Mouse (Mus musculus) heart, postnatal 0 days (tissue): Measurements from ENCODE around the gene Farp1. TPM values are rescaled to one million over a fixed set of nuclear protein-coding genes. Genes with fewer than 3 reads are reported as not detected.

ENCODE experiments used
- ATAC-seq: fragments of 200-750 bp; cut with Nextera tagmentation; 2 replicates; pipeline ENCODE4 v1.8.0; 2017; ENCODE audit warnings: low read depth, moderate number of reproducible peaks, moderate library complexity; ENCODE audit not compliant: insufficient read depth
- DNase-seq: peaks from one replicate; pipeline ENCODE4 v3.0.0-alpha.2; 2016; ENCODE audit warnings: low spot score
- H3K27ac ChIP-seq: fragments of 300-500 bp; sonication (generic); 2 replicates; pipeline ENCODE4 v1.5.1; 2014; ENCODE audit warnings: low read depth, mild to moderate bottlenecking
- H3K27me3 ChIP-seq: fragments of 300-500 bp; sonication (generic); 2 replicates; pipeline ENCODE4 v1.6.1; 2014; ENCODE audit warnings: low read length, mixed read lengths; ENCODE audit not compliant: control insufficient read depth, insufficient read depth
- H3K36me3 ChIP-seq: fragments of 300-500 bp; sonication (generic); replicated peaks from 2 replicates; pipeline ENCODE4 v1.6.1; 2014; ENCODE audit warnings: low read length, mixed read lengths; ENCODE audit not compliant: control insufficient read depth, insufficient read depth
- H3K4me1 ChIP-seq: fragments of 300-500 bp; sonication (generic); 2 replicates; pipeline ENCODE4 v1.6.1; 2014; ENCODE audit warnings: antibody characterized with exemption; ENCODE audit not compliant: control insufficient read depth, insufficient read depth
- H3K4me2 ChIP-seq: fragments of 300-500 bp; sonication (generic); 2 replicates; pipeline ENCODE4 v1.6.1; 2014; ENCODE audit warnings: low read depth, mild to moderate bottlenecking, low read length, moderate library complexity
- H3K4me3 ChIP-seq: fragments of 300-500 bp; sonication (generic); 2 replicates; pipeline ENCODE4 v1.5.1; 2014; ENCODE audit warnings: low read depth, low read length
- H3K9ac ChIP-seq: fragments of 300-500 bp; sonication (generic); replicated peaks from 2 replicates; pipeline ENCODE4 v1.6.1; 2014; ENCODE audit warnings: low read depth, low read length, mixed read lengths
- H3K9me3 ChIP-seq: fragments of 300-500 bp; sonication (generic); replicated peaks from 2 replicates; pipeline ENCODE4 v1.6.1; 2016; ENCODE audit warnings: low read length; ENCODE audit not compliant: control insufficient read depth
- CTCF ChIP-seq: IDR thresholded peaks from 2 replicates; pipeline ENCODE4 v1.5.1; 2016; ENCODE audit warnings: antibody characterized with exemption, control low read depth, low read depth
- EP300 ChIP-seq: IDR thresholded peaks from 2 replicates; pipeline ENCODE4 v1.6.1; 2016; ENCODE audit warnings: antibody characterized with exemption, low read depth
- WGBS: fragments of 180-500 bp; shearing (Covaris S2); extraction: QIAGEN DNeasy Blood & Tissue Kit; methylation state at CpG from one replicate; pipeline ENCODE4 v1.1.7; 2014; 5-methylcytosine and 5-hydroxymethylcytosine counted together
- polyA plus RNA-seq: library from polyadenylated mRNA; unstranded; fragments of >200 nt; fragmentation: Nextera tagmentation; extraction: Ambion mirVana; gene quantifications from 2 replicates; pipeline ENCODE4 v1.2.1, GENCODE M21; 2015
- total RNA-seq: library from RNA; depleted of rRNA; stranded (reverse); fragments of >200 nt; gene quantifications from 2 replicates; pipeline ENCODE4 v1.2.3, GENCODE M21; 2014; ENCODE audit warnings: low replicate concordance

Farp1 gene
- total and polyA plus RNA-seq, 2 experiments from 2014 or later: 5.4 to 14.9 TPM

DNA sequence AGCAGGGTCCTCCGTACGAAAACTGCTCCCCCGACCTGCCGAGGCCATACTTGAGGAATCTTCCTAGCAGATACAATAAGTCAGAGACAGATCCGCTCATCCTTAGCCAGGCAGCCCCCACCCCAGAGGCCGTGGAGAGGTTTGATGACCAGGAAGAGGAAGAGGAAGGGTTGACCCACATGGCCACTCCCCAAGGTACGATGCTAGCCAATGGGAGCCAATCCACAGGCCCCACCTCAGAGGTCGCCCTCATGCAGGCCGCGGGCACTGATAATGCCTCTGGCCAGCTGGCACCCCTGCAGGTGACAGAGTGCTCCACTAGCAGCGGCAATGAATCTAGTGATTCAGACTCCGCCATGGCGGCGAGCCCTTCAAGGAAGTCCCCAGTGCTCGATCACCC is 209.1 kb downstream of the Farp1 start:
- Histone ChIP-seq H3K36me3 (peaks cover 47% of the 10 kb centered on the region), H3K4me2 (no peak overlapping the region), H3K9ac (no peak overlapping the region), H3K4me3 (no peak overlapping the region), H3K4me1 (peaks cover 17% of the 10 kb centered on the region), H3K27ac (no peak overlapping the region), H3K27me3 (no peaks in the 10 kb centered on the region), H3K9me3 (no peaks in the 10 kb centered on the region)
- no peak for DNase-seq
- ATAC-seq: no peak
- 93% methylated on average over 15 of the region's 15 CpGs for WGBS
- TF ChIP-seq EP300 (no peak), CTCF (no peak)

DNA sequence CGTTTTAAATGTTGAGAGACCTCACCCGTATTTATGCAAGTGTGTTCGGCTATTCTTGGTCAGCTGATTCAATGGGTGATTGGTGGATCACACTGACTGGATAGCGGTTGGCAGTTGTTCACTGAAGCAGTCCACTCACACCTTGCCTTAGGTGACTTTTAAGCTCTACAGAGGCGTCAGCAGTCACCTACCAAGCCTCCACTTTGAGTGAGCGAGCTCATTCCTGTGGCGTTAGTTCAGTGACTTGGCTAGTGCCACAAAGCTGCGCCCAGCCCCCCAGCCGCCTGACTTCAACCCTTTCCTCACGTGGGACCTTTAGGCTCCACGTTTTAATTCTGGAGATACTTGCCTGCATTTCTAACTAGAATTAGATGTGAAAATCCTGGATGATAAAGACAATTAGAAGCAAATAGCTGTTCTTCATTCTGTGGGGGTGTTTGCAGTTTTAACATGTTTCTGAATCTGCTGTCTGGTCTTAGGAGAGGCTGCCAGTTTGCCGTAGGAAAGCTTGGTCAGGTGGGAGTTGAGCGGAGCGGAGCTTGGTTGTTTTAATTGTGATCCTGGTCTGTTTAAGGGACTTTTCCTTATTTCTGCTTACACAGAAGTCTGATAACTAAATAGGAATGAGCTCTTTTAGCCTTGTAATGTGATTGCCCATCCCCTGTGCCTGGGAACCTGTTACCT is 211.2 kb downstream of the Farp1 start:
- no peak for DNase-seq
- peaks cover 40% of the 10 kb centered on the region for H3K36me3 ChIP-seq

GRCm38 (mm10) chr14:121247287-121247686 is 212.3 kb downstream of the Farp1 start:
- TF ChIP-seq EP300 (no peak), CTCF (no peak)
- ATAC-seq (no peak), DNase-seq (no peak)
- H3K4me2 ChIP-seq: no peak overlapping the region
- no peak overlapping the region for H3K4me3 ChIP-seq
- H3K36me3 ChIP-seq: peaks cover 34% of the 10 kb centered on the region
- H3K9ac ChIP-seq: no peak overlapping the region
- peaks cover 17% of the 10 kb centered on the region for H3K4me1 ChIP-seq
- no peaks in the 10 kb centered on the region for H3K9me3 ChIP-seq
- no peaks in the 10 kb centered on the region for H3K27me3 ChIP-seq
- H3K27ac ChIP-seq: peak overlapping the region; percentile 35
- 60% methylated on average over 7 of the region's 7 CpGs for whole genome bisulfite sequencing

More for the DNA sequence above, 211.2 kb downstream of the Farp1 start:
- no peak overlapping the region for H3K4me2 ChIP-seq
- peak; percentile 61 for ATAC-seq
- TF ChIP-seq EP300 (no peak), CTCF (no peak)
- no peak overlapping the region for H3K9ac ChIP-seq
- no peaks in the 10 kb centered on the region for H3K27me3 ChIP-seq
- 47% methylated on average over 14 of the region's 14 CpGs for WGBS
- H3K4me3 ChIP-seq: no peak overlapping the region
- H3K4me1 ChIP-seq: peaks cover 17% of the 10 kb centered on the region
- H3K27ac ChIP-seq: peak overlapping the region; percentile 41
- no peaks in the 10 kb centered on the region for H3K9me3 ChIP-seq

GRCm38 (mm10) chr14:121248346-121248745 is 213.3 kb downstream of the Farp1 start:
- Histone ChIP-seq H3K27me3 (no peaks in the 10 kb centered on the region), H3K4me2 (no peak overlapping the region), H3K36me3 (peaks cover 27% of the 10 kb centered on the region), H3K9ac (no peak overlapping the region), H3K9me3 (no peaks in the 10 kb centered on the region), H3K4me3 (no peak overlapping the region), H3K27ac (peak overlapping the region; percentile 5; the same call in 1 of the 2 replicates), H3K4me1 (peaks cover 17% of the 10 kb centered on the region)
- DNase-seq: no peak
- TF ChIP-seq EP300 (no peak), CTCF (no peak)
- WGBS: 82% methylated on average over 5 of the region's 5 CpGs
- no peak for ATAC-seq

- H3K4me1 ChIP-seq: peaks cover 13% of the 10 kb centered on the region
- no peak for ATAC-seq
- WGBS: 74% methylated on average over 5 of the region's 5 CpGs
- H3K27me3 ChIP-seq: no peaks in the 10 kb centered on the region
- H3K9me3 ChIP-seq: no peaks in the 10 kb centered on the region
- DNase-seq: no peak
- H3K4me2 ChIP-seq: no peak overlapping the region
- TF ChIP-seq CTCF: no peak
- no peak for TF ChIP-seq EP300
- H3K27ac ChIP-seq: no peak overlapping the region
- H3K4me3 ChIP-seq: no peak overlapping the region
- H3K36me3 ChIP-seq: peaks cover 22% of the 10 kb centered on the region; the same call in 1 of the 2 replicates
- no peak overlapping the region for H3K9ac ChIP-seq
These were observed 216.1 kb downstream of the Farp1 start for GRCm38 (mm10) chr14:121251099-121251498.

DNA sequence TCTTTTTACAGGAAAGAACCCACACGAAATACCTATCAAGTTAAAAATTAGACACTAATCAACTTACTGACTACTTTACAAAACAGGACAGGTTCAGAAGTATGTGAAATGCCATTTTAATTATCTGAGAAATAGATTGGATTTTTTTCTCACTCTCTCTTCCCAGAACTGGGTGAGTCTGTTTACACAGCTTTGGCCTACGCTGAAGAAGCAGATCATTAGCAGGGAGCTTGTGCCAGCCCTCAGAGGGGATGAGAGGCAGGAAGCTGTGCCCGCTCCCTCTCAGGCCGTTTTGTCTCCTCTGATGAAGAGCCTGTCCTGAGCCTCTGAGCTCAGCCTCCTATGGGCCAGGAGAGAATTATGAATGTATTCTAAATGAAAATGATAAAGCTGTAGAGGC is 216.7 kb downstream of the Farp1 start:
- 71% methylated on average over 4 of the region's 4 CpGs for WGBS
- TF ChIP-seq CTCF: no peak
- no peak for TF ChIP-seq EP300
- DNase-seq: no peak
- no peak overlapping the region for H3K4me3 ChIP-seq
- no peak for ATAC-seq
- H3K4me2 ChIP-seq: no peak overlapping the region
- no peak overlapping the region for H3K9ac ChIP-seq
- no peak overlapping the region for H3K27ac ChIP-seq
- H3K4me1 ChIP-seq: peaks cover 8% of the 10 kb centered on the region; the same call in 1 of the 2 replicates
- H3K27me3 ChIP-seq: no peaks in the 10 kb centered on the region
- peaks cover 25% of the 10 kb centered on the region for H3K36me3 ChIP-seq
- H3K9me3 ChIP-seq: no peaks in the 10 kb centered on the region
